Mouse (Mus musculus) activated CD4-positive, CD25-positive, alpha-beta regulatory T cell, adult 4 months (primary cell): ENCODE data around the gene Ube2g1. TPM values are rescaled to one million over a fixed set of nuclear protein-coding genes. Genes with fewer than 3 reads are reported as not detected.

Experiments
- ATAC-seq: one replicate; pipeline ENCODE4 v1.8.0; 2017
- polyA plus RNA-seq, 2 experiments: library from polyadenylated mRNA; unstranded; fragments of 100-300 nt; shearing (Covaris generic); gene quantifications; one replicate each; pipeline ENCODE4 v1.2.1; 2017

The Ube2g1 gene
- 10 to 100 TPM; 49.6 to 52.2 TPM for polyA plus RNA-seq

DNA sequence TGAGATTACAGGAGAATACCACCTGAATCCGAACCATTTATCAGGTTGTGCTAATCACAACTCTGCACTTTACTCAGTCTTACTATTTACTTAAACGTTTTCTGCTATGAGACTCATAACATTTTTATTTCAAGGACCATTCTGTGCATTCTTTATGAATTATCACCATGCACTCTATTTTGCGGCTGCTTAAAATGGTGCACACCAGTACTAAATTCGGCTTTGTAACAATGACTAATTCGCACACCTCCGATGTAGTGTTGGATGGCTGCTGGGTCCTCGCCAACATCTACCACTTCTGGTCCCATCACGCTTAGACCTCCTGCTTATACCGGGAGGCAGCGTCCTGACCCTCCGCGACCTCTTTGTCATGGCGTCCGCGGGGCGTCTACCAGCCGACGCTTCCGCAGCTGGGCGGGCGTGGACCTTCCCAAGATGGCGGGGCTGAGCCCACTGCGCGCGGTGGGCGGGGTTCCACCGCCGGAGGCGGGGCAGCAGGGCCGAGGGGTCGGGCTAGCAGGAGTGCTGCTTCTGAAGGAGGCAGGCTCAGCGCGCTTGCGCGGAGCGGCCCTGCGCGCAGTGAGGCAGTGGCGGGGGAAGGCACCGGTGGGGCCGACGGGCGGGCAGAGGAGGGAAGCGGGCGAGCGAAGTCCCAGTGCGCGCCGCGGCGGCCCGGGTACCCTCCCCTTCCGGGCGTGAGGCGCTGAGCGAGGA lies at the start of gene Ube2g1:
Gene Ube2g1 (plus strand): TSS at position 590 of the 714 bp plus-strand sequence.
- ATAC-seq = peak; percentile 82

GRCm38 (mm10) chr11:72558155-72558554 lies 48.9 kb upstream of the Ube2g1 start:
- ATAC-seq = no peak

DNA sequence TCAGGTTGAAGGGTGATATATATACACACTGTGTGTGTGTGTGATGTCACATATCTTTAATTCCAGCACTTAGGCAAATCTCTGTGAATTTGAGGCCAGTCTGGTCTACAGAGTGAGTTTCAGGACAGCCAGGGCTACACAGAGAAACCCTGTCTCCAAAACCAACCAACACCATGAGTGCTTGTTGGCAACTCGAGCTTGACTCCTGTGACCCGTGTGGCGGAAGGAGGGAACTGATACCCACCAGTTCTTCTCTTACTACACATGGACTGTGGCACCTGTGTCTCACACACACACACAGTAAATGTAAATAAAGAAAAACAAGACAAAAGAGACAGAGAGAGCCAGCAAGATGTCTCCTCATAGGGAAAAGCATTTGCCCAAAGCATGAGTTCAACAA lies 46.4 kb upstream of the Ube2g1 start:
- ATAC-seq = no peak

DNA sequence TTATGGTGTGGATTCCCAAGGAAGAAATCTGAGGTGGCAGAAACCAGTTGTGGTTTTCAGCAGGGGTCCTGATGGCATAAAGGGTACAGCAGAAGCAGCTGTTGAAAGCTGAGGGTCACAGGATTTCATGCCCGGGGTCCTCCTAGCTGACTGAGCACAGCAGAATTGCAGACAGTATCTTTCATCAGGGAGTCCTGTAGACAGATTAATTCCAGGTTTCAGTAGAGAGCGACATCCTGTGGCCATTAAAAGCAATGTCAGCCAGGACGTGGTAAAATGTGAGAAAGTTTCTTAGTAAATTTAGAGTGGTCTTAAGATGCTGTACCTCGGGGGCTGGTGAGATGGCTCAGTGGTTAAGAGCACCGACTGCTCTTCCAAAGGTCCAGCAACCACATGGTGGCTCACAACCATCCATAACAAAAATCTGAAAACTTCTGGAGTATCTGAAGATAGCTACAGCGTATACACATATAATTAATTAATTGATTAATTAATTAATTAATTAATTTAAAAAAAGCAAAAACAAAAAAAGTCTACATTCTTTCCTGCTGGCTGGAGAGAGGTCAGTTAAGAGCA lies 42.8 kb upstream of the Ube2g1 start:
- ATAC-seq = no peak

DNA sequence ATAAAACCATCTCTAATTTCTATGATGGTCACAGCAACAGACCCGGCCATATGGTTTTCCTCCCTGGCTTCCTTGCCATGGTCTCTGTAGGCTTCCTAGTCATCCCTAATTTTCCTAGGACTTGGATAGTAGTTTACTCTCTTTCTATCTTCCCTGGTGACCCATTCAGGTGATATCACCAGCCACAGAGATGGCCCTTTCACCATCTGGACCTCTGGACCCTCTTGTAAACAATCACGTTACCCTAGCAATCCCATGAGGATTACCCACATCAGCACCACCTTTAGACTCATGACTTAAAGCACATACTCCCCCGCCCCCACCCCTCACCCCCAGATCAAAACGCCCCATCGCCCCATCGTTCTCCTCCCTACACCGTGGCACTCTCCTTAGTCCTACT lies 40.8 kb upstream of the Ube2g1 start:
- no peak for ATAC-seq

GRCm38 (mm10) chr11:72566816-72567338 lies 40.2 kb upstream of the Ube2g1 start:
- no peak for ATAC-seq

GRCm38 (mm10) chr11:72569051-72569450 lies 38.0 kb upstream of the Ube2g1 start:
- no peak for ATAC-seq

DNA sequence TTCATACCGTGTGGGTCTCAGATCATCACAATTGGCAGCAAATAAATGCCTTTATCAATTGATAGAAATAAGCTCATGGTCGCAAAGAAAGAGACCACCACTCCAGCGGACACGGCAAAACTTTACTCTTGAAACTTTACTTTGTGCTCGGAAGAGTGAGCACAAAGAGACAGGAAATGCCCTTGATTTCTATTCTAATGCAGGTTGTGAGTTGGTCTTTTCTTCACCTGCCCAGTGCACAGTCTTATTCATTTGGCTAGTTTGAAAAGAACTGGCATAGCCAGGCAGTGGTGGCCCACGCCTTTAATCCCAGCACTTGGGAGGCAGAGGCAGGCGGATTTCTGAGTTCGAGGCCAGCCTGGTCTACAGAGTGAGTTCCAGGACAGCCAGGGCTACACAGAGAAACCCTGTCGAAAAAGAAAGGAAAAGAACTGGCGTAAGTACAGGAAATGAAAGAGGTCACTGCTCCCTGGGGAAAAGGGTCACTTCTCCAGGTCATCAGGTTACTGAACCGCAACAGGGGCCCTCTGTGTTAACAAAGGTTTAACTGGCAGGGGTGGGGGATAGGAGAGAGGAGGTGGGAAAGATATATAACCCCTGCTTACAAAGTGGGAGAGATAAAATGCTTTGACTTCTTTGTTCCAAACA lies 37.3 kb upstream of the Ube2g1 start:
- no peak for ATAC-seq

DNA sequence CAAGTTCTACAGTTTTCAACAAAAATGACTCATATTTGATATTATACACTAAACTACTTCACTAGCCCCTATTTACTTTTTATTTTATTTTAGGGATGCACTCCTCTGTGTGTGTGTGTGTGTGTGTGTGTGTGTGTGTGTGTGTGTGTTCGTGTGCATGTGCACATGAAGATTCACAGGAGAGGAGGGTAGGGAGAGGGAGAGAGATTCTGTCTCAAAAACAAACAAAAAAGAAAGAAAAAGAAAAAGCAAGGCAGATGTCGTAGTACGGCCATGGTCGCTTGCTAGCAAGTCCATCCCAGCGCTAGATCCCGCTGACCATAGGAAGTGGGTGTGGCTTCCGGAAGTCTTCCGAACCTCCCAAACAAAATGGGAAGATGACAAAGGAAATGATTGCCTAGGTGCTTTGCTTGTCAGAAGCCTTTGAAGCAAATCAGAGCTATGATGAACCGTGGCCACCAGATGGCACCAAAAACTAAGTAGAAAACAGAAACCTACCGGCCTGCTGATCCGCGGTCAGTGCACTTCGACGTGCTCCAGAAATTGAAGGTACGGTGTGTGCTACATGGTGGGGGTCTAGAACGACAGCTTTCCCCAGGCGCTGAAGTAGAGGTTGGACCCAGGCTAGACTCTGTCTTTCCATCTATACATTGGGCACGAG lies 36.6 kb upstream of the Ube2g1 start:
- ATAC-seq = peak; percentile 73

DNA sequence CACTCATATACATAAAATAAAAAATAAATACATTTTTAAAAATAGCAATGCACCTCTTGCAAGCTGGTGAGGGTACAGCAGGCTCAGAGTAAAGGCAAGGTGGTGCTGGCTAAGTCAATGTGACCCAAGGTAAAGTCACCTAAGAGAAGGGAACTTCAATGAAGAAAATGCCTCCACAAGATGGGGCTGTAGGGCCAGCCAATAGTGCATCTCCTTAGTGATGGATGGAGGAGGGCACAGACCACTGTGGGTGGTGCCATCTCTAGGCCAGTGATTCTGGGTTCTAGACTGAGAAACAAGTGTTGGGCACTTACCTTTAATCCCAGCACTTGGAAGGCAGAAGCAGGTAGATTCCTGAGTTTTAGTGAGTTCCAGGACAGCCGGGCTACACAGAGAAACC lies 33.3 kb upstream of the Ube2g1 start:
- ATAC-seq = no peak

GRCm38 (mm10) chr11:72576111-72576465 lies 31.0 kb upstream of the Ube2g1 start:
- ATAC-seq = no peak

- peak; percentile 32 for ATAC-seq
These were observed 30.4 kb upstream of the Ube2g1 start for GRCm38 (mm10) chr11:72576466-72577351.

DNA sequence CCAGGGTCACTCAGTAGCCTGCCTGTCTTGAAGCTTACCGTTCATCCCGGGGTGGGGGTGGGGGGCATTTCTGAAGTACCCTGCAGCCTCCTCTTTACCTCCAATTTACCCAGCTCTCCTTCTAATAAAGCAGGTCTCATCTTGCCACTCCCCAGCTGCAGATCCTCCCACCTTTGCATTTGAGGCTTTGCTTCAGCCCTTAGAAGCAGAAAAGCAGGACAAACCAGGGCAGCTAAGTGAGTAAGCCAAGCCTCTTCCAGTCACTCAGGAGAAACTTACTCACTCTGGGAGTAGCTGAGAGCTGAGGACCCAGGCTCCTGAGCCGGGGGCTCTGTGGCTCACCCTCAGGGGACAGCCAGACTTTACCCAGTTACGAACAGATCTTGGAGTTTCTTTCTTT lies 28.6 kb upstream of the Ube2g1 start:
- no peak for ATAC-seq

GRCm38 (mm10) chr11:72581609-72582447 lies 25.3 kb upstream of the Ube2g1 start:
- ATAC-seq = no peak

GRCm38 (mm10) chr11:72582448-72582705 lies 24.7 kb upstream of the Ube2g1 start:
- ATAC-seq = no peak

GRCm38 (mm10) chr11:72583092-72583491 lies 24.0 kb upstream of the Ube2g1 start:
- no peak for ATAC-seq

- no peak for ATAC-seq
These were observed 20.5 kb upstream of the Ube2g1 start for GRCm38 (mm10) chr11:72586570-72586969.

- ATAC-seq = no peak
These were observed 19.4 kb upstream of the Ube2g1 start for GRCm38 (mm10) chr11:72587537-72588233.

DNA sequence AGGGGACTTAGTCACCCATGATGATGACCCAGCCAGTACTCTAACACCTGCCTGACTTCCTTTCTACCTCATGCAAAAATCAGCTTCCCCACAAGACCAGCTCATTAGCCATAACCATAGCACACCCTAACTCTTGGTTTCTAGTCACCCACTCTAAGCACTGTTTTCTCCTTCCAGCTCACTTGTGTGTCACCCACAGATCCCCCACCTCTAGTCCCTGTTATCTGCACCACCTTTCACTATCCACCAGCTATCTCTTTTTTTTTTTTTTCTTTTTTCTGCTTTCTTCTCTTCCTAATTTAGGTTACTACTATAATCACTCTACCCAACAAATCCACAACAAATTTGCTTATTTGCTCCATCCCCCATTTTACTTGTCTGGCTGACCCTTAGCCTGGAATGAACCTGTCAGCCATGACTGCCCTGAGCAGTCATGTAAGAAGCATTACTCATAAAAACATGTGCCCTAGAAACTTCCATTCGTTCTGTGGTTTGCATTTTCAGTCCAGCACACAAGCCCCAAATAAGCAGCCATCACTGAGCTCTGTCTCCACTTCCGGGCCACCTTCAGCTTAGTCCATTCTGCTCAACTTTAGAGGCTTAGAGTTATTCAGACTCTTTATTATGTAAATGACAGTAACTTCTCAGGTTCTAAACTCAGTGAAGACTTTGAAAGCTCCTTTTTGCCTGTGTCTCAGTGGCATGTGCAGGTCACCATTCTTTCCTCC lies 11.9 kb upstream of the Ube2g1 start:
- no peak for ATAC-seq

DNA sequence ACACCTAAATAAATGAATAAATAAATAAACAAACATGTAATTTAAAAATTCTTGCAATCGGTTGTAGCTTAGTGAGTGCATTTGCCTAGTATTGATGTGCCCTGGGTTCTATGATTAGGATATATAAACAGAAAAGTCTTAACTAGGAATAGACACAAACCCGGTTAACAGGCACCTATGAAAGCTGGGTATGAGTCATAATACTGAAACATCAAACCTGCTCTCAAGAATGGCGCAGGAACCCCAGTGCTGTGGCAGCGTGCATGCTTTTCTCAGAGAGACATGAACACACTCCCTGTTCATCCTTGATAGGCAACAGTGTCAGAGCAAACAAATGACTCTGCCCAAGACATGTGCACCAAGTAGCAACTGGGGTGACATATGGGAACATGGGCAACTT lies 9.3 kb upstream of the Ube2g1 start:
- no peak for ATAC-seq
